Mouse (Mus musculus): ENCODE data around the gene Gm4907.
"Not testable (repeated sequence)": the region's sequence is repeated elsewhere in the genome, so short reads cannot be mapped to it uniquely, and the experiment has no call there.

The Gm4907 gene

GRCm38 (mm10) chrX:23882253-23882652, at the start of gene Gm4907:
TSS of gene Gm4907 (plus strand) at chrX:23882553.
- DNase-seq: not testable (repeated sequence)

- not testable (repeated sequence) for DNase-seq
These were observed 48.6 kb upstream of the Gm4907 start for GRCm38 (mm10) chrX:23833784-23834183.

GRCm38 (mm10) chrX:23840921-23841320, 41.4 kb upstream of the Gm4907 start:
- no peak for DNase-seq

GRCm38 (mm10) chrX:23954161-23954560, 71.8 kb downstream of the Gm4907 start:
- DNase-seq: no peak
